Mouse (Mus musculus) CH12.LX (cell line): ENCODE results near the gene Prg4. TPM values are rescaled to one million over a fixed set of nuclear protein-coding genes. Genes with fewer than 3 reads are reported as not detected.

Experiments used
- DNase-seq: peaks from one replicate; pipeline ENCODE4 v3.0.0-alpha.2; 2013; ENCODE audit errors: extremely low read depth
- H3K27ac ChIP-seq: 2 replicates; pipeline ENCODE4 v1.5.1; 2012; ENCODE audit warnings: low read depth, mild to moderate bottlenecking, control low read depth, moderate library complexity; ENCODE audit not compliant: insufficient read depth
- H3K27me3 ChIP-seq: replicated peaks from 2 replicates; pipeline ENCODE3; 2012; ENCODE audit warnings: inconsistent platforms
- H3K36me3 ChIP-seq, 2 experiments: replicated peaks in 1 of 2; 2 replicates each; pipeline versions ENCODE3 to v1.6.1; 2012; ENCODE audit warnings: inconsistent platforms in 1 of 2, low read length in 1 of 2, mild to moderate bottlenecking in 1 of 2, mixed read lengths in 1 of 2, moderate library complexity in 1 of 2; ENCODE audit not compliant: control insufficient read depth in 1 of 2, insufficient read depth in 1 of 2
- H3K4me1 ChIP-seq, 2 experiments: 2 replicates each; pipeline ENCODE4 v1.6.1; 2012; ENCODE audit warnings: inconsistent platforms in 1 of 2, moderate library complexity in 1 of 2; ENCODE audit not compliant: insufficient read depth in 2 of 2, control insufficient read depth in 1 of 2
- H3K4me2 ChIP-seq: 2 replicates; pipeline ENCODE4 v1.6.1; 2012; ENCODE audit warnings: low read depth, mild to moderate bottlenecking, control low read depth; ENCODE audit not compliant: poor library complexity, insufficient read depth, severe bottlenecking
- H3K4me3 ChIP-seq, 3 experiments: fragments of 150-350 bp in 1 of 3; sonication (generic) in 1 of 3; replicated peaks in 1 of 3; 2 replicates each; pipeline versions ENCODE3 to v1.5.1; 2011 to 2012; ENCODE audit warnings: low read depth in 2 of 3, low read length in 2 of 3, mild to moderate bottlenecking in 2 of 3, moderate library complexity in 2 of 3, control low read depth in 1 of 3, improper control_type of control experiment in 1 of 3, inconsistent platforms in 1 of 3, mixed read lengths in 1 of 3; ENCODE audit not compliant: poor library complexity in 1 of 3
- H3K79me2 ChIP-seq: replicated peaks from 2 replicates; pipeline ENCODE4 v1.6.1; 2012; ENCODE audit warnings: mild to moderate bottlenecking, moderate library complexity; ENCODE audit not compliant: control insufficient read depth, poor library complexity, insufficient read depth, severe bottlenecking; ENCODE audit errors: extremely low read depth
- H3K9ac ChIP-seq: 2 replicates; pipeline ENCODE4 v1.6.1; 2012; ENCODE audit warnings: low read depth, mild to moderate bottlenecking, control low read depth, moderate library complexity; ENCODE audit not compliant: insufficient read depth
- H3K9me3 ChIP-seq: replicated peaks from 2 replicates; pipeline ENCODE3; 2012; ENCODE audit warnings: low read length, inconsistent platforms, mixed read lengths
- CTCF ChIP-seq, 2 experiments: IDR thresholded peaks in 1 of 2; conservative IDR thresholded peaks in 1 of 2; 2 replicates each; pipeline ENCODE4 v1.5.1; 2011 to 2012; ENCODE audit warnings: low read depth in 2 of 2, low read length in 2 of 2, improper control_type of control experiment in 1 of 2, inconsistent platforms in 1 of 2, mild to moderate bottlenecking in 1 of 2, moderate library complexity in 1 of 2
- ELF1 ChIP-seq: IDR thresholded peaks from 2 replicates; pipeline ENCODE4 v1.6.1; 2014; ENCODE audit warnings: low read depth, mild to moderate bottlenecking, inconsistent platforms, low read length, improper control_type of control experiment
- EP300 ChIP-seq: IDR thresholded peaks from 2 replicates; pipeline ENCODE4 v1.6.1; 2011; ENCODE audit warnings: low read length, improper control_type of control experiment
- ETS1 ChIP-seq: conservative IDR thresholded peaks from 2 replicates; pipeline ENCODE4 v1.6.1; 2012; ENCODE audit warnings: low read depth, mild to moderate bottlenecking, inconsistent platforms, low read length, improper control_type of control experiment, moderate library complexity
- IRF4 ChIP-seq: IDR thresholded peaks from 2 replicates; pipeline ENCODE4 v1.6.1; 2014; ENCODE audit warnings: low read depth, mild to moderate bottlenecking, inconsistent platforms, low read length, improper control_type of control experiment
- JUN ChIP-seq: IDR thresholded peaks from 2 replicates; pipeline ENCODE4 v1.6.1; 2011; ENCODE audit warnings: low read depth, mild to moderate bottlenecking, low read length, improper control_type of control experiment, moderate library complexity; ENCODE audit not compliant: insufficient read depth
- JUND ChIP-seq: conservative IDR thresholded peaks from 2 replicates; pipeline ENCODE4 v1.6.1; 2011; ENCODE audit warnings: low read depth, low read length, improper control_type of control experiment
- MAFK ChIP-seq: IDR thresholded peaks from 2 replicates; pipeline ENCODE4 v1.6.1; 2011; ENCODE audit warnings: low read length, improper control_type of control experiment; ENCODE audit not compliant: insufficient replicate concordance
- MYC ChIP-seq: IDR thresholded peaks from 2 replicates; pipeline ENCODE4 v1.6.1; 2011; ENCODE audit warnings: low read depth, mild to moderate bottlenecking, improper control_type of control experiment, low read length
- NELFE ChIP-seq: IDR thresholded peaks from 2 replicates; pipeline ENCODE4 v1.6.1; 2011; ENCODE audit warnings: low read depth, low read length, improper control_type of control experiment
- NRF1 ChIP-seq: IDR thresholded peaks from 2 replicates; pipeline ENCODE4 v1.6.1; 2014; ENCODE audit warnings: low read depth, mild to moderate bottlenecking, inconsistent platforms, low read length, improper control_type of control experiment, moderate library complexity
- SMC3 ChIP-seq: IDR thresholded peaks from 2 replicates; pipeline ENCODE4 v1.6.1; 2011; ENCODE audit warnings: low read depth, low read length, improper control_type of control experiment
- TCF12 ChIP-seq: IDR thresholded peaks from 2 replicates; pipeline ENCODE4 v1.6.1; 2014; ENCODE audit warnings: low read depth, mild to moderate bottlenecking, inconsistent platforms, low read length, improper control_type of control experiment
- USF1 ChIP-seq: IDR thresholded peaks from 2 replicates; pipeline ENCODE4 v1.6.1; 2014; ENCODE audit warnings: low read depth, mild to moderate bottlenecking, inconsistent platforms, low read length, improper control_type of control experiment
- USF2 ChIP-seq: conservative IDR thresholded peaks from 2 replicates; pipeline ENCODE4 v1.6.1; 2011; ENCODE audit warnings: low read depth, low read length, improper control_type of control experiment
- ZC3H11A ChIP-seq: IDR thresholded peaks from 2 replicates; pipeline ENCODE4 v1.6.1; 2012; ENCODE audit warnings: low read depth, mild to moderate bottlenecking, inconsistent platforms, low read length, improper control_type of control experiment
- ZMIZ1 ChIP-seq: IDR thresholded peaks from 2 replicates; pipeline ENCODE4 v1.6.1; 2012; ENCODE audit warnings: low read depth, mild to moderate bottlenecking, inconsistent platforms, low read length, improper control_type of control experiment
- dilution Hi-C: fragments of 300-500 bp; cut with MboI; formaldehyde crosslinking; loops from 2 replicates; pipeline ENCODE4 v1.14.3; 2020; ENCODE audit warnings: low sequenced_read_pairs; ENCODE audit not compliant: extremely low pct_unique_long_range_greater_than_20kb, extremely low pct_ligation_motif_present
- in situ Hi-C: fragments of 300-500 bp; cut with MboI; formaldehyde crosslinking; loops from 3 replicates; pipeline ENCODE4 v1.14.3; 2019; ENCODE audit warnings: low sequenced_read_pairs, low pct_ligation_motif_present, low pct_unique_long_range_greater_than_20kb, mixed read lengths
- polyA plus RNA-seq: library from polyadenylated mRNA; unstranded; fragments of >175 nt; gene quantifications from 2 replicates; pipeline ENCODE4 v1.2.1, GENCODE M21; 2012; ENCODE audit warnings: low read depth; ENCODE audit not compliant: insufficient read length
- total RNA-seq, 2 experiments: library from RNA; depleted of rRNA; stranded (reverse); fragments of 300-350 nt in 1 of 2; fragments of >200 nt in 1 of 2; gene quantifications; 2 replicates each; pipeline ENCODE4 v1.2.3; 2012 to 2014

Gene Prg4
- total and polyA plus RNA-seq, 3 experiments: 0.08 to 0.30 TPM; not detected in 1

DNA sequence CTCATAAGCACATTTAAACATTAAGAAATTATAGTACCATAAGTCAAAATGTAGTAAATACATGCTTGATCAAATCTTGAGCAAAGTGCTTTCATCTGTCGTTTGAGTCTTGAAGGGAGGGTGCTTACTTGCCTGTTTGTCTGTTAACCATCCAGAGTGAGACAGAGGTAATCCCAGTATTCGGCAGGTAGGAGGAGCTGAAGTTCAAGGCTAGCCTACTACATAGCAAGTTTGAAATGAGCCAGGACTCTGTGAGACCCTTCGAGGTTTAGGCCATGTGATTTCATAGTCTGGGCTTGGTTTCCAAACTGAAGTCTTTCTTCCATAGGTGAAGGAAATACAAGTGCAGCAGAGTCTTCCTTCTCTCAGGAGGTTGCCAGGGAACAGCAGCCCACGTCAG is 24.2 kb downstream of the Prg4 start:
- dilution Hi-C loops (no loop called here), in situ Hi-C loops (no loop called here)
- H3K27me3 ChIP-seq: no peaks in the 10 kb centered on the region
- no peaks in the 10 kb centered on the region for H3K4me1 ChIP-seq
- H3K4me2 ChIP-seq: no peak overlapping the region
- no peak overlapping the region for H3K27ac ChIP-seq
- H3K9ac ChIP-seq: no peak overlapping the region
- no peak for TF ChIP-seq TCF12
- no peak for TF ChIP-seq USF1
- no peak for TF ChIP-seq ETS1
- H3K9me3 ChIP-seq: no peaks in the 10 kb centered on the region
- no peak overlapping the region for H3K4me3 ChIP-seq
- peaks cover 51 to 84% of the 10 kb centered on the region in 2 experiments for H3K36me3 ChIP-seq
- no peak for DNase-seq
- H3K79me2 ChIP-seq: peaks cover 2% of the 10 kb centered on the region; the same call in 1 of the 2 replicates

- Histone ChIP-seq H3K79me2 (peaks cover 2% of the 10 kb centered on the region; the same call in 1 of the 2 replicates), H3K9ac (no peak overlapping the region), H3K4me2 (no peak overlapping the region), H3K4me3 (no peak overlapping the region), H3K27me3 (no peaks in the 10 kb centered on the region), H3K4me1 (no peaks in the 10 kb centered on the region), H3K36me3 (peaks cover 52 to 89% of the 10 kb centered on the region in 2 experiments), H3K9me3 (no peaks in the 10 kb centered on the region), H3K27ac (no peak overlapping the region)
- dilution Hi-C loops (no loop called here), in situ Hi-C loops (no loop called here)
- no peak for DNase-seq
- no peak for TF ChIP-seq ZMIZ1
- no peak for TF ChIP-seq USF2
- TF ChIP-seq ZC3H11A: no peak
- TF ChIP-seq NRF1: no peak
- no peak for TF ChIP-seq IRF4
- TF ChIP-seq MAFK: no peak
- TF ChIP-seq CTCF (conservative IDR thresholded peaks at IDR 0.05 in 1 of 2, IDR thresholded peaks at IDR 0.05 in 1 of 2; ENCODE audit: low read depth in 2 of 2, low read length in 2 of 2): no peak
- no peak for TF ChIP-seq MYC
- no peak for TF ChIP-seq EP300
- no peak for TF ChIP-seq JUND
- TF ChIP-seq NELFE: no peak
- TF ChIP-seq SMC3: no peak
- TF ChIP-seq JUN: no peak
- no peak for TF ChIP-seq ELF1
These were observed 27.3 kb downstream of the Prg4 start for GRCm38 (mm10) chr1:150438641-150439040.
